ENCODE assay signal across 28 mouse cellular contexts in the genomic region with DNA sequence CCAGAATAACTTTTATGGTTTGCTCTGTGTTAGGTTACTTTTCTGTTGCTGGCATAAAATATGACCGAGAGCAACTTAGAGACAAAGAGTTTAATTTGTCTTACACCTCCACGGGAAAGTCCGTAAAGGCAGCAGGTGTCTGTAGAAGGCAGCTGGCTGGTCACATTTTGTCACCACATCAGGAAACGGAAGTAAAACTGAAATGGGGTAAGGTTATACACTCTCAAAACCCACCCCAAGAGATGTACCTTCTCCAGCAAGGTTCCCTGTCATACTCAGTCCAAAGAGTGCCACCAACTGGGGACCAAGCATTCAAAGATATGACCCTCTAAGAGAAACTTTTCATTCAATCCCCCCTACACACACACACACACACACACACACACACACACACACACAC. TPM values are rescaled to one million over a fixed set of nuclear protein-coding genes. Genes with fewer than 3 reads are reported as not detected.
DNase-seq lines count a peak whose midpoint lies in the region; TF ChIP-seq lines count a peak whose summit lies in the region.
"Had no signal": no experiment of that assay in that cellular context is flagged by ENCODE, and none has a peak within 500 bp of the region (broad histone marks: within the 10 kb centered on the region; RNA-seq: fewer than 3 reads in every experiment).

No protein-coding gene starts in this region.

- 0 out of 2 replicates have a peak overlapping the region, but pooled peaks have one; percentile 39 for H3K27ac ChIP-seq in CH12.LX (ENCODE audit: insufficient read depth, low read depth)
- H3K27ac ChIP-seq: embryonic facial prominence, embryonic 13.5 days; forebrain, embryonic 10.5 days; forebrain, embryonic 15.5 days; hindbrain, embryonic 10.5 days; hindbrain, embryonic 15.5 days; liver, embryonic 14.5 days; macrophage; midbrain, embryonic 13.5 days had no signal

- peak overlapping the region; percentile 27; the same call in 1 of the 2 replicates for H3K4me2 ChIP-seq in CH12.LX (ENCODE audit: insufficient read depth, low read depth, poor library complexity, severe bottlenecking)
- H3K4me2 ChIP-seq: embryonic facial prominence, embryonic 13.5 days; forebrain, embryonic 15.5 days; hindbrain, embryonic 15.5 days; midbrain, embryonic 13.5 days had no signal

- no peaks in the 10 kb centered on the region for H3K79me2 ChIP-seq in CH12.LX (replicated peaks; ENCODE audit: control insufficient read depth, extremely low read depth, insufficient read depth, poor library complexity, severe bottlenecking)

- H3K4me3 ChIP-seq in CH12.LX (replicated peaks in 1 of 3; ENCODE audit: low read depth in 2 of 3, low read length in 2 of 3, poor library complexity in 1 of 3), result no peak overlapping the region
- H3K4me3 ChIP-seq: embryonic facial prominence, embryonic 13.5 days; forebrain, embryonic 10.5 days; forebrain, embryonic 15.5 days; hindbrain, embryonic 10.5 days; hindbrain, embryonic 15.5 days; midbrain, embryonic 13.5 days had no signal

- no peaks in the 10 kb centered on the region for H3K36me3 ChIP-seq in CH12.LX (replicated peaks in 1 of 2; ENCODE audit: control insufficient read depth in 1 of 2, insufficient read depth in 1 of 2, low read length in 1 of 2)
- H3K36me3 ChIP-seq in splenic B cell, adult 2 months (ENCODE audit: control insufficient read depth, insufficient read depth, low read length, poor library complexity, severe bottlenecking), result no peaks in the 10 kb centered on the region
- H3K36me3 ChIP-seq: embryonic facial prominence, embryonic 13.5 days; forebrain, embryonic 10.5 days; forebrain, embryonic 15.5 days; hindbrain, embryonic 10.5 days; hindbrain, embryonic 15.5 days; midbrain, embryonic 13.5 days had no signal

- in situ Hi-C loops in CH12.LX (cut with MboI; ENCODE audit: low pct_ligation_motif_present, low pct_unique_long_range_greater_than_20kb, low sequenced_read_pairs), result no loop called here

- peak in 1 of 2 experiments; percentile 51; a peak in 2 of 4 replicates for TF ChIP-seq CTCF in CH12.LX (conservative IDR thresholded peaks at IDR 0.05 in 1 of 2, IDR thresholded peaks at IDR 0.05 in 1 of 2; ENCODE audit: low read depth in 2 of 2, low read length in 2 of 2)

- DNase-seq in spleen, postnatal 36 days (ENCODE audit: low spot score in 2 of 2), result peak; percentile 57 to 64
- no peak for DNase-seq in spleen, postnatal 10 days (ENCODE audit: low spot score in 2 of 2)
- peak; percentile 39 to 41 for DNase-seq in B cell, adult 2 months
- peak; percentile 71 for DNase-seq in CH12.LX (ENCODE audit: extremely low read depth)
- peak; percentile 76 for DNase-seq in splenic B cell, adult 2 months (ENCODE audit: low read depth, low spot score)
- no peak for DNase-seq in ovary, postnatal 10 days (ENCODE audit: low spot score)
- no peak for DNase-seq in adrenal gland, adult 2 months
- DNase-seq: adrenal gland, postnatal 25 days; cerebellum, adult 11-12 months; cerebellum, adult 9-11 months; gastrocnemius, postnatal 25 days; heart, adult 18-20 months; heart, postnatal 14 days; kidney, adult 18-20 months; kidney, postnatal 10 days; layer of hippocampus, adult 9-11 months; liver; lung, adult 2 months; lung, postnatal 10 days; thymus, postnatal 36 days had no signal

- H3K9ac ChIP-seq in CH12.LX (ENCODE audit: insufficient read depth, low read depth), result peak overlapping the region; percentile 34; the same call in 1 of the 2 replicates
- H3K9ac ChIP-seq: embryonic facial prominence, embryonic 13.5 days; forebrain, embryonic 15.5 days; hindbrain, embryonic 15.5 days; liver, embryonic 14.5 days; midbrain, embryonic 13.5 days had no signal

- peak; percentile 55 for TF ChIP-seq POLR2A in CH12.LX (IDR thresholded peaks at IDR 0.05; ENCODE audit: low read depth, low read length)

- peak; percentile 90 for TF ChIP-seq EP300 in CH12.LX (IDR thresholded peaks at IDR 0.05; ENCODE audit: low read length)

- H3K9me3 ChIP-seq in CH12.LX (replicated peaks; ENCODE audit: low read length), result peaks cover 2% of the 10 kb centered on the region
- H3K9me3 ChIP-seq: embryonic facial prominence, embryonic 13.5 days; forebrain, embryonic 10.5 days; forebrain, embryonic 15.5 days; hindbrain, embryonic 10.5 days; hindbrain, embryonic 15.5 days; midbrain, embryonic 13.5 days had no signal

- H3K4me1 ChIP-seq in CH12.LX (ENCODE audit: control insufficient read depth in 1 of 2, insufficient read depth in 2 of 2), result peaks cover 15 to 50% of the 10 kb centered on the region in 2 experiments
- H3K4me1 ChIP-seq: embryonic facial prominence, embryonic 13.5 days; forebrain, embryonic 10.5 days; forebrain, embryonic 15.5 days; hindbrain, embryonic 10.5 days; hindbrain, embryonic 15.5 days; midbrain, embryonic 13.5 days had no signal

- H3K27me3 ChIP-seq in CH12.LX (replicated peaks), result no peaks in the 10 kb centered on the region
- no peaks in the 10 kb centered on the region for H3K27me3 ChIP-seq in splenic B cell, adult 2 months (ENCODE audit: control insufficient read depth, insufficient read depth, low read length, poor library complexity, severe bottlenecking)
- H3K27me3 ChIP-seq: embryonic facial prominence, embryonic 13.5 days; forebrain, embryonic 15.5 days; hindbrain, embryonic 15.5 days; midbrain, embryonic 13.5 days had no signal

- TF ChIP-seq RAD21 in CH12.LX (IDR thresholded peaks at IDR 0.05; ENCODE audit: low read depth, low read length), result peak; percentile 57

- dilution Hi-C loops in CH12.LX (cut with MboI; ENCODE audit: extremely low pct_ligation_motif_present, extremely low pct_unique_long_range_greater_than_20kb, low sequenced_read_pairs), result no loop called here

TF ChIP-seq in CH12.LX, 34 proteins besides CTCF, POLR2A, EP300 and RAD21:
- TF ChIP-seq BHLHE40 (IDR thresholded peaks at IDR 0.05; ENCODE audit: low read depth, low read length), result peak; percentile 85
- 0 out of 2 replicates have a peak, but pooled peaks have one; percentile 69 for TF ChIP-seq RCOR1 (conservative IDR thresholded peaks at IDR 0.05; ENCODE audit: low read depth, low read length)
- TF ChIP-seq NRF1 (IDR thresholded peaks at IDR 0.05; ENCODE audit: low read depth, low read length), result no peak
- TF ChIP-seq MYC (IDR thresholded peaks at IDR 0.05; ENCODE audit: low read depth, low read length), result peak; percentile 85
- no peak for TF ChIP-seq KAT2A (IDR thresholded peaks at IDR 0.05; ENCODE audit: insufficient replicate concordance, low read length)
- TF ChIP-seq SIN3A (IDR thresholded peaks at IDR 0.05; ENCODE audit: low read length), result 0 out of 2 replicates have a peak, but pooled peaks have one; percentile 41
- TF ChIP-seq JUN (IDR thresholded peaks at IDR 0.05; ENCODE audit: insufficient read depth, low read depth, low read length), result 0 out of 2 replicates have a peak, but pooled peaks have one; percentile 13
- TF ChIP-seq ZMIZ1 (IDR thresholded peaks at IDR 0.05; ENCODE audit: low read depth, low read length), result no peak
- TF ChIP-seq ELF1 (IDR thresholded peaks at IDR 0.05; ENCODE audit: low read depth, low read length), result peak; percentile 75
- TF ChIP-seq JUND (conservative IDR thresholded peaks at IDR 0.05; ENCODE audit: low read depth, low read length), result no peak; the same call in 1 of the 2 replicates
- TF ChIP-seq MXI1 (IDR thresholded peaks at IDR 0.05; ENCODE audit: low read depth, low read length), result no peak
- TF ChIP-seq ETS1 (conservative IDR thresholded peaks at IDR 0.05; ENCODE audit: low read depth, low read length), result peak; percentile 77
- TF ChIP-seq MEF2A (IDR thresholded peaks at IDR 0.05; ENCODE audit: borderline replicate concordance, low read depth, low read length), result peak; percentile 79; the same call in 1 of the 2 replicates
- TF ChIP-seq SMC3 (IDR thresholded peaks at IDR 0.05; ENCODE audit: low read depth, low read length), result peak; percentile 39
- TF ChIP-seq IRF4 (IDR thresholded peaks at IDR 0.05; ENCODE audit: low read depth, low read length), result peak; percentile 75
- peak; percentile 63 for TF ChIP-seq HCFC1 (IDR thresholded peaks at IDR 0.05; ENCODE audit: low read depth, low read length)
- no peak for TF ChIP-seq CHD1 (IDR thresholded peaks at IDR 0.05; ENCODE audit: low read depth, low read length)
- peak; percentile 95 for TF ChIP-seq TCF12 (IDR thresholded peaks at IDR 0.05; ENCODE audit: low read depth, low read length)
- no peak for TF ChIP-seq USF1 (IDR thresholded peaks at IDR 0.05; ENCODE audit: low read depth, low read length)

RNA-seq across cellular contexts. Expression of gene Txndc5, which starts 18.1 kb away (rescaled TPM):
- total RNA-seq in CH12.LX (2012; rRNA removed), result 131 and 171 TPM in 2 replicates
- 111 and 120 TPM in 2 replicates for total RNA-seq in CH12.LX (2014; rRNA removed)
- 145 and 155 TPM in 2 replicates for polyA plus RNA-seq in CH12.LX (2012; ENCODE audit: insufficient read length, low read depth)
- 100 to 1,000 TPM; 150 to 169 TPM for total RNA-seq in adrenal gland, adult 2 months (2021)
- 299 and 338 TPM in 2 replicates for polyA plus RNA-seq in adrenal gland, adult 2 months (2012; rRNA removed)

Comparison
In these comparisons a context has a peak if more than half of its experiments do, and no peak if none do; other contexts are left out.
1. DNase-seq: peak in spleen, postnatal 36 days (2 of 2), B cell, adult 2 months (2 of 2), CH12.LX (single experiment) and splenic B cell, adult 2 months (single experiment); none in spleen, postnatal 10 days (0 of 2), ovary, postnatal 10 days (single experiment) and adrenal gland, adult 2 months (single experiment).